Mouse (Mus musculus): ENCODE results near the gene Ccser2. TPM values are rescaled to one million over a fixed set of nuclear protein-coding genes. Genes with fewer than 3 reads are reported as not detected.

The Ccser2 gene
- total and polyA plus RNA-seq, 2 experiments from 2014 or later: 98.3 to 101 TPM

- H3K36me3 ChIP-seq (ENCODE audit: insufficient read depth): peaks cover 13% of the 10 kb centered on the region
- H3K4me2 ChIP-seq (ENCODE audit: low read depth): no peak overlapping the region
- no peaks in the 10 kb centered on the region for H3K9me3 ChIP-seq (ENCODE audit: low read length)
- no peaks in the 10 kb centered on the region for H3K27me3 ChIP-seq (ENCODE audit: insufficient read depth, low read length)
- H3K9ac ChIP-seq: no peak overlapping the region
- TF ChIP-seq CTCF (IDR thresholded peaks at IDR 0.05; ENCODE audit: low read depth): no peak
- ATAC-seq (no peak), DNase-seq (no peak)
- no peak overlapping the region for H3K27ac ChIP-seq (ENCODE audit: low read depth, low read length)
- H3K4me1 ChIP-seq (ENCODE audit: insufficient read depth): no peaks in the 10 kb centered on the region
- WGBS: 43% methylated on average over 3 of the region's 3 CpGs
- no peak overlapping the region for H3K4me3 ChIP-seq (ENCODE audit: low read depth, low read length)
These were observed 85.0 kb downstream of the Ccser2 start for GRCm38 (mm10) chr14:36883576-36883975.

- Histone ChIP-seq H3K4me2 (ENCODE audit: low read depth) (no peak overlapping the region), H3K27me3 (ENCODE audit: insufficient read depth, low read length) (no peaks in the 10 kb centered on the region), H3K9me3 (ENCODE audit: low read length) (no peaks in the 10 kb centered on the region), H3K9ac (no peak overlapping the region), H3K4me1 (ENCODE audit: insufficient read depth) (no peaks in the 10 kb centered on the region), H3K36me3 (ENCODE audit: insufficient read depth) (no peaks in the 10 kb centered on the region), H3K27ac (ENCODE audit: low read depth, low read length) (no peak overlapping the region), H3K4me3 (ENCODE audit: low read depth, low read length) (no peak overlapping the region)
- no peak for TF ChIP-seq CTCF (IDR thresholded peaks at IDR 0.05; ENCODE audit: low read depth)
- peak; percentile 39 for DNase-seq
- peak; percentile 55 for ATAC-seq
- 26% methylated on average over 6 of the region's 6 CpGs for WGBS
These were observed 98.3 kb downstream of the Ccser2 start for GRCm38 (mm10) chr14:36870257-36870656.

GRCm38 (mm10) chr14:36868769-36869362 lies 99.7 kb downstream of the Ccser2 start:
- H3K4me1 ChIP-seq (ENCODE audit: insufficient read depth): no peaks in the 10 kb centered on the region
- no peak overlapping the region for H3K9ac ChIP-seq
- no peaks in the 10 kb centered on the region for H3K36me3 ChIP-seq (ENCODE audit: insufficient read depth)
- 79% methylated on average over 14 of the region's 14 CpGs for WGBS
- H3K27me3 ChIP-seq (ENCODE audit: insufficient read depth, low read length): no peaks in the 10 kb centered on the region
- H3K4me2 ChIP-seq (ENCODE audit: low read depth): no peak overlapping the region
- H3K4me3 ChIP-seq (ENCODE audit: low read depth, low read length): no peak overlapping the region
- DNase-seq: no peak
- no peak for ATAC-seq
- no peak overlapping the region for H3K27ac ChIP-seq (ENCODE audit: low read depth, low read length)
- no peak for TF ChIP-seq CTCF (IDR thresholded peaks at IDR 0.05; ENCODE audit: low read depth)
- H3K9me3 ChIP-seq (ENCODE audit: low read length): no peaks in the 10 kb centered on the region

- no peak overlapping the region for H3K4me3 ChIP-seq (ENCODE audit: low read depth, low read length)
- no peak overlapping the region for H3K4me2 ChIP-seq (ENCODE audit: low read depth)
- no peaks in the 10 kb centered on the region for H3K27me3 ChIP-seq (ENCODE audit: insufficient read depth, low read length)
- DNase-seq: peak; percentile 91
- no peaks in the 10 kb centered on the region for H3K36me3 ChIP-seq (ENCODE audit: insufficient read depth)
- H3K9ac ChIP-seq: no peak overlapping the region
- WGBS: 19% methylated on average over 6 of the region's 6 CpGs
- H3K9me3 ChIP-seq (ENCODE audit: low read length): no peaks in the 10 kb centered on the region
- no peaks in the 10 kb centered on the region for H3K4me1 ChIP-seq (ENCODE audit: insufficient read depth)
- TF ChIP-seq CTCF (IDR thresholded peaks at IDR 0.05; ENCODE audit: low read depth): peak; percentile 81
- H3K27ac ChIP-seq (ENCODE audit: low read depth, low read length): no peak overlapping the region
- peak; percentile 77 for ATAC-seq
These were observed 101.4 kb downstream of the Ccser2 start for GRCm38 (mm10) chr14:36866966-36867700.

- WGBS: 27% methylated on average over 15 of the region's 15 CpGs
- H3K4me2 ChIP-seq (ENCODE audit: low read depth): peak overlapping the region; percentile 23; the same call in 1 of the 2 replicates
- ATAC-seq: peak; percentile 69
- DNase-seq: peak; percentile 89
- no peaks in the 10 kb centered on the region for H3K9me3 ChIP-seq (ENCODE audit: low read length)
- H3K4me1 ChIP-seq (ENCODE audit: insufficient read depth): no peaks in the 10 kb centered on the region
- no peak overlapping the region for H3K9ac ChIP-seq
- H3K4me3 ChIP-seq (ENCODE audit: low read depth, low read length): no peak overlapping the region
- H3K27me3 ChIP-seq (ENCODE audit: insufficient read depth, low read length): no peaks in the 10 kb centered on the region
- peak; percentile 95 for TF ChIP-seq CTCF (IDR thresholded peaks at IDR 0.05; ENCODE audit: low read depth)
- H3K27ac ChIP-seq (ENCODE audit: low read depth, low read length): no peak overlapping the region
- H3K36me3 ChIP-seq (ENCODE audit: insufficient read depth): no peaks in the 10 kb centered on the region
These were observed 104.6 kb downstream of the Ccser2 start for GRCm38 (mm10) chr14:36863877-36864489.

- H3K9ac ChIP-seq: no peak overlapping the region
- DNase-seq (peak; percentile 67), ATAC-seq (peak; percentile 47)
- peak; percentile 79 for TF ChIP-seq CTCF (IDR thresholded peaks at IDR 0.05; ENCODE audit: low read depth)
- H3K27me3 ChIP-seq (ENCODE audit: insufficient read depth, low read length): no peaks in the 10 kb centered on the region
- no peak overlapping the region for H3K27ac ChIP-seq (ENCODE audit: low read depth, low read length)
- H3K9me3 ChIP-seq (ENCODE audit: low read length): no peaks in the 10 kb centered on the region
- no peaks in the 10 kb centered on the region for H3K36me3 ChIP-seq (ENCODE audit: insufficient read depth)
- WGBS: 26% methylated on average over 7 of the region's 7 CpGs
- no peak overlapping the region for H3K4me3 ChIP-seq (ENCODE audit: low read depth, low read length)
- H3K4me1 ChIP-seq (ENCODE audit: insufficient read depth): no peaks in the 10 kb centered on the region
- H3K4me2 ChIP-seq (ENCODE audit: low read depth): no peak overlapping the region
These were observed 106.2 kb downstream of the Ccser2 start for GRCm38 (mm10) chr14:36862387-36862786.

- TF ChIP-seq CTCF (IDR thresholded peaks at IDR 0.05; ENCODE audit: low read depth): no peak
- Histone ChIP-seq H3K9me3 (ENCODE audit: low read length) (no peaks in the 10 kb centered on the region), H3K27me3 (ENCODE audit: insufficient read depth, low read length) (no peaks in the 10 kb centered on the region), H3K27ac (ENCODE audit: low read depth, low read length) (no peak overlapping the region), H3K4me2 (ENCODE audit: low read depth) (no peak overlapping the region), H3K36me3 (ENCODE audit: insufficient read depth) (no peaks in the 10 kb centered on the region), H3K4me3 (ENCODE audit: low read depth, low read length) (no peak overlapping the region), H3K9ac (no peak overlapping the region), H3K4me1 (ENCODE audit: insufficient read depth) (no peaks in the 10 kb centered on the region)
- DNase-seq (no peak), ATAC-seq (no peak)
- 81% methylated on average over 4 of the region's 4 CpGs for WGBS
These were observed 109.6 kb downstream of the Ccser2 start for GRCm38 (mm10) chr14:36858932-36859331.

Data from forebrain, postnatal 0 days (tissue).